Mouse (Mus musculus) liver, adult 2 months (tissue): ENCODE measurements around the gene Prrt1. TPM values are rescaled to one million over a fixed set of nuclear protein-coding genes. Genes with fewer than 3 reads are reported as not detected.
A peak's percentile ranks its signal among the peaks of the same experiment; 100 is the strongest.

ENCODE experiments used
- DNase-seq: peaks from one replicate; pipeline ENCODE4 v3.0.0-alpha.2; 2011; ENCODE audit warnings: low read depth, low spot score; ENCODE audit errors: extremely low read depth
- H3K27ac ChIP-seq: fragments of 200-500 bp; replicated peaks from 2 replicates; pipeline ENCODE4 v1.5.1; 2012; ENCODE audit warnings: low read depth, mild to moderate bottlenecking, control low read depth, inconsistent platforms, low read length; ENCODE audit not compliant: insufficient read depth
- H3K27me3 ChIP-seq: fragments of 200-500 bp; 2 replicates; pipeline ENCODE4 v1.6.1; 2012; ENCODE audit warnings: mild to moderate bottlenecking, moderate library complexity, low read length, inconsistent platforms; ENCODE audit not compliant: control insufficient read depth, insufficient read depth
- H3K36me3 ChIP-seq: fragments of 200-500 bp; 2 replicates; pipeline ENCODE4 v1.6.1; 2012; ENCODE audit warnings: low read length, inconsistent platforms; ENCODE audit not compliant: control insufficient read depth, insufficient read depth
- H3K4me1 ChIP-seq: fragments of 200-500 bp; 2 replicates; pipeline ENCODE4 v1.6.1; 2011; ENCODE audit warnings: low read length; ENCODE audit not compliant: control insufficient read depth, insufficient read depth
- H3K4me3 ChIP-seq: fragments of 200-500 bp; 2 replicates; pipeline ENCODE4 v1.5.1; 2011; ENCODE audit warnings: low read depth, mild to moderate bottlenecking, control low read depth, low read length, moderate library complexity; ENCODE audit not compliant: insufficient read depth
- H3K79me2 ChIP-seq: fragments of 200-500 bp; 2 replicates; pipeline ENCODE4 v1.6.1; 2012; ENCODE audit warnings: inconsistent platforms, mild to moderate bottlenecking, low read length, moderate library complexity; ENCODE audit not compliant: control insufficient read depth, insufficient read depth
- H3K9ac ChIP-seq: fragments of 200-500 bp; 2 replicates; pipeline ENCODE4 v1.6.1; 2012; ENCODE audit warnings: low read depth, mild to moderate bottlenecking, control low read depth, inconsistent platforms, low read length
- CTCF ChIP-seq: fragments of 200-500 bp; IDR thresholded peaks from 2 replicates; pipeline ENCODE4 v1.5.1; 2011; ENCODE audit warnings: low read depth, low read length, control low read depth
- POLR2A ChIP-seq: fragments of 200-500 bp; IDR thresholded peaks from 2 replicates; pipeline ENCODE4 v1.6.1; 2011; ENCODE audit warnings: low read length, control low read depth; ENCODE audit not compliant: insufficient read depth; ENCODE audit errors: extremely low read depth
- WGBS: fragments of 180-500 bp; shearing (Covaris S2); methylation state at CpG from one replicate; pipeline ENCODE4 v1.1.7; 2018; 5-methylcytosine and 5-hydroxymethylcytosine counted together
- polyA plus RNA-seq: library from polyadenylated mRNA; depleted of rRNA; stranded (reverse); fragments of >200 nt; gene quantifications from 2 replicates; pipeline ENCODE4 v1.2.3, GENCODE M21; 2012
- total RNA-seq: library from RNA; depleted of rRNA; stranded (reverse); fragments of >200 nt; gene quantifications from 2 replicates; pipeline ENCODE4 v1.2.3, GENCODE M21; 2014

Prrt1 gene
- total and polyA plus RNA-seq, 2 experiments = 0.32 TPM; not detected in 1

DNA sequence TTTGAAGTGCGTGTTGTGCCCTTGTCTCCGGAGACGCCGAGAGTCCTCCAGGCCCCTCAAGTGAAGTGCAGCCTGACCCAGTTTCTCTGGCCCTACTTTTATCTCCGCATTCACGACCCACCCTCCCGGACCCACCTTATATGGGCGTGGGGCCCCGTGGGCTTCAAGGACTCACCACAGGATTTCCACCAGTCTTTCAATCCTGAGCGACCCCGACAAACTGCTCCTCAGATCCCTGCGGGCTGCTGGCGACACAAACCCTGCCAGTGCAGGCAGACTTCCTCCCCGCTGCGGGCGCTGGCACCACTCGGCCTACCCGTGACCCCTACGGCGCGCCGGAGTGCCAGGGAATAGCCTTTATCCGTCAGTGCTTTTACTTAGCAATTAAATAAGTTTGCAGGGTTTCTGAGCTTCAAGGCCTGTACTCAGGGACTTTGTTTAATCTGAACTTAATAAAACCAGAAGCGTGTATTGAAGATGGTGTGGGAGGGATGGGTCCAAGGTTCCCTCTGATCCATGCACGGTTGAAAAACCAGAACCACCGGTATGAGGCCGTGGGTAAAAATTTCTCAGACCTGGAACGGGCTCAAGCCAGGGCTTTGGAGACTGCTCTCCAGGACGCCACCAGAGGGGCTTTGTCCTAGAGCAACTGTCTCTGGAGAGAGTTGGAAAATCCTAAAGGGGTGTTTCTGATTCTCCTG is 1.2 kb upstream of the Prrt1 start, which contains the start of gene Ppt2:
Gene Ppt2, minus strand, starts transcription at position 568 of the 701 bp plus-strand sequence.
- Histone ChIP-seq H3K4me3 (peak within 1 kb of the TSS; percentile 72), H3K27me3 (no peaks in the 10 kb centered on the region), H3K36me3 (peaks cover 2% of the 10 kb centered on the region; the same call in 1 of the 2 replicates), H3K9ac (peak within 1 kb of the TSS; percentile 75), H3K4me1 (0 out of 2 replicates have a peak, but pooled peaks cover 5% of the 10 kb centered on the region), H3K27ac (peak within 1 kb of the TSS; percentile 82), H3K79me2 (no peaks in the 10 kb centered on the region)
- peak; percentile 44 for DNase-seq
- WGBS = 2% methylated on average over 29 of the region's 29 CpGs
- TF ChIP-seq CTCF (no peak), POLR2A (no peak)

DNA sequence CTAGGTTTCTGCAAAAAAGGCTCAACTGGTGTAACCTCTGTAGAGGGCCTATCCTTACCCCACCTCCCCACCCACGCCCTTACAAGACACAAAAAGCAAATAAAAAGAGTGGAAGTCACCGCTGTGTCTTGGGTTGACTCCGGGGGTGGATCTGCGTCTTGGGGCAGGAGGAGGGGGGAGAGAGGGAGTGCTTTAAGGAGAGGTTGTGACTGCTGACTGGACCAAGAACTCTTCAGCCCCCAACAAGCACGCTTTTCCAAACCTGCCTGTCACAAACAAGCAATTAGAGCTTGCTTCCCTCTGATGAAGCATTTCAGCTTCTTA is 727 bp upstream of the Prrt1 start:
- no peak for DNase-seq
- peak overlapping the region; percentile 82 for H3K27ac ChIP-seq
- no peak overlapping the region for H3K9ac ChIP-seq
- no peak overlapping the region for H3K4me3 ChIP-seq
- no peaks in the 10 kb centered on the region for H3K79me2 ChIP-seq
- H3K27me3 ChIP-seq = no peaks in the 10 kb centered on the region
- TF ChIP-seq CTCF = no peak
- no peak for TF ChIP-seq POLR2A
- peaks cover 2% of the 10 kb centered on the region; the same call in 1 of the 2 replicates for H3K36me3 ChIP-seq
- H3K4me1 ChIP-seq = 0 out of 2 replicates have a peak, but pooled peaks cover 5% of the 10 kb centered on the region
- 59% methylated on average over 5 of the region's 5 CpGs for WGBS

DNA sequence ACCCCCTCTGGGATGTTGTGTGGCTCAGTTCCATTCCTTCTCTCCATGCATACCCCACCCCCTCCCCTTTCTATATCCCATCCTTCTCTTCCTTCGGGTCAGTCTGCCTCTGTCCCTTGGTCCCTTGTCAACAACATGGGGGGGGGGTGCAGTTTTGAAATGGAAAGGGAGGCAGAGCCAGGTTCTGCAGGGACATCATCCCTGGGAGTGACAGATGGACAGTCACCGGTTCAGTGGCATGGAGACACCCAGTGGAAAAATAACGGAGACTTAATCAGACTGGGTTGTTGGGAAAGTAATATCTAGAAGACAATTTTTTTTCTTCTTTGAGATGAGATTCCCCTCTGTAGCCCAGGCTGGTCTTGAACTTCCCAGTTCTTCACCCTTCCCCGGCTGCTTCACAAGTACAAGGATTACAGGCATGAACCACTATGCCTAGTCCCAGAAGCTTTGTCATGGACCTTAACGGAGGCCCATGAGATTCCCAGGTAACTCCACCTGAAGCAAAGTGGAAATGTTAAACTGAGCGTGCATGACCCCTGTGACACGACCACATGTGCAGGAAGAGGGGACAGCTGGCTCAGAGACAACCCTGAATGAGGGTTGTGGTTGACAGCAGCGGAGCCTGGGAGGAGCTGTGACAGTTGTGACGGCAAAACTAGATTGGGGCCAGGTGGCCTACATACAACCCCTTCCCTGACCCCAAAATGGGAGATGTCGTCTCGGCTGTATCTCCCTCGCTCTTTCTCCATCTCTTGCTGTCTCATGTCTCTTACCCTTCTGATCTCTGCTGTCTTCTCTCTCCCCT is 667 bp downstream of the Prrt1 start:
- Histone ChIP-seq H3K4me1 (0 out of 2 replicates have a peak, but pooled peaks cover 5% of the 10 kb centered on the region), H3K79me2 (no peaks in the 10 kb centered on the region), H3K36me3 (peaks cover 2% of the 10 kb centered on the region; the same call in 1 of the 2 replicates), H3K9ac (no peak overlapping the region), H3K27me3 (no peaks in the 10 kb centered on the region), H3K4me3 (no peak overlapping the region), H3K27ac (no peak overlapping the region)
- TF ChIP-seq POLR2A (no peak), CTCF (no peak)
- no peak for DNase-seq
- WGBS = 68% methylated on average over 12 of the region's 12 CpGs

DNA sequence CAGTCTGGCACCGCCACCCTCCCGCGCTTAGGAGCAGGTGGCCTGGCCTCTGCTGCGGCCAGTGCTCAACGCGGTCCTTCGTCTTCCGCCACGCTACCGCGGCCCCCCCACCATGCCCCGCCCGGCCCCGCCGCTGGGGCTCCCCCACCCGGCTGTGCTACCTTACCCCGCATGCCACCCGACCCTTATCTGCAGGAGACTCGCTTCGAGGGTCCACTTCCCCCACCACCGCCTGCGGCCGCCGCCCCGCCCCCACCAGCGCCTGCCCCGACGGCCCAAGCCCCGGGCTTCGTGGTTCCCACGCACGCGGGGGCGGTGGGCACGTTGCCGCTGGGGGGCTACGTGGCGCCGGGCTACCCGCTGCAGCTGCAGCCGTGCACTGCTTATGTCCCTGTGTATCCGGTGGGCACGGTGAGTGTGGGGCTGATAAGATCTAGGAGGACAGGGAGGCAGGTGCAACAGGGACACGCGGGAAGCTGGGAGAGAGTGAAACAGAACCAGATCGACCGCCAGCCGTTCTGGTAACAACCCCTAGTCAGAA is 1.5 kb downstream of the Prrt1 start:
- TF ChIP-seq POLR2A = no peak
- no peak for TF ChIP-seq CTCF
- peak overlapping the region; percentile 48; the same call in 1 of the 2 replicates for H3K9ac ChIP-seq
- WGBS = 8% methylated on average over 43 of the region's 48 CpGs
- H3K4me1 ChIP-seq = 0 out of 2 replicates have a peak, but pooled peaks cover 5% of the 10 kb centered on the region
- no peak for DNase-seq
- H3K79me2 ChIP-seq = no peaks in the 10 kb centered on the region
- no peaks in the 10 kb centered on the region for H3K27me3 ChIP-seq
- peak overlapping the region; percentile 22; the same call in 1 of the 2 replicates for H3K4me3 ChIP-seq
- no peak overlapping the region for H3K27ac ChIP-seq
- no peaks in the 10 kb centered on the region for H3K36me3 ChIP-seq

DNA sequence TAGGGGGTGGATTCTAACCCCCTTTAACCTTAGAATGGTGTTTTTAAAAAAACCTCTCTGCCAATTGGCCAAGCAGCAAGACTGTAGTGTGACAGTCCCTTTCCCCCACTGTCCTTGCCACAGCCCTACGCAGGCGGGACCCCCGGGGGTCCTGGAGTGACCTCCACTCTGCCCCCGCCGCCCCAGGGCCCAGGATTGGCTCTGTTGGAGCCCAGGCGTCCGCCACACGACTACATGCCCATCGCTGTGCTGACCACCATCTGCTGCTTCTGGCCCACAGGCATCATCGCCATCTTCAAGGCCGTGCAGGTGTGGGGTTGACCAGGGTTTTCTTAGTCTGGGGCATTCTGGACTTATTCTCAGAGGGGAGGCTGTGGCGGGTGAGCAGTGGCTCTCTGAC is 2.3 kb downstream of the Prrt1 start:
- Histone ChIP-seq H3K4me1 (no peaks in the 10 kb centered on the region), H3K27ac (no peak overlapping the region)
- WGBS = 27% methylated on average over 12 of the region's 12 CpGs

More for the DNA sequence above, 2.3 kb downstream of the Prrt1 start:
- Histone ChIP-seq H3K4me3 (no peak overlapping the region), H3K27me3 (no peaks in the 10 kb centered on the region), H3K79me2 (no peaks in the 10 kb centered on the region), H3K9ac (0 out of 2 replicates have a peak overlapping the region, but pooled peaks have one; percentile 16), H3K36me3 (no peaks in the 10 kb centered on the region)
- no peak for DNase-seq
- TF ChIP-seq POLR2A = no peak
- TF ChIP-seq CTCF = no peak
